Mouse (Mus musculus): ENCODE measurements around the gene Napepld.

DNA sequence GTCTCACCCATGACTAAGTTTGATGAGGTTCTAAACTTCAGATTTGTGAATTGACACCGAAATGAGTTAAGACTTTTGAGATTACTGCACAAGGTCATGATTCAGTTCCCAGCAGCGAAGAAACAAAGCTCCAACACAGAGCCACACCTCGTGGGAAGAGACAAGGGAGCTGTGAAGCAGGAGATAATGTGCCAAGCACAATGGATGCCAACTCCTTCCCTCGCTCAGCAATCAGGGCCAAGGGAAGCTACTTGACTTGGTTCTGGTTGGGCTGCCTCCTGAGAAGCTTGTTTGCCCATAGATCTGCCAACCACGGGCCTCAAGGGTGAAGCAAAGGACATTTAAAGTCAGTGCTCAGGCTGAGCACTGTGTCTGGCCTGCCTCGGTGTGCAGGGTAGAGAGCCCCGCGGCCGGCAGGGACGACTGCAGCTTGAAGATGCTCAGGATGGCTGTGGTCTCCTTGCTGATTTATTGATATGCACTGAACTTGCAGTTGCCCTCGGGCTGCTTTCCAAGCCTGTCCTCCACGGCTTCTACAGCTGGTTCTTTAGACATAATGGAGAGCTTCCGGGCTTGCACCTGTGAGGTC is 11.0 kb upstream of the Napepld start:
- TF ChIP-seq CTCF (IDR thresholded peaks at IDR 0.05; ENCODE audit: borderline replicate concordance, insufficient read depth, low read length) (no peak), POLR2A (IDR thresholded peaks at IDR 0.05; ENCODE audit: low read depth, low read length) (no peak)

Measured in embryonic fibroblast, embryonic 13.5 days (primary cell).